Mouse (Mus musculus): ENCODE data around the gene Susd5. TPM values are rescaled to one million over a fixed set of nuclear protein-coding genes. Genes with fewer than 3 reads are reported as not detected.
"Not testable (repeated sequence)": the region's sequence is repeated elsewhere in the genome, so short reads cannot be mapped to it uniquely, and the experiment has no call there.

The Susd5 gene
- polyA plus RNA-seq, 1 experiment: 3.4 TPM

GRCm38 (mm10) chr9:114068494-114069053 lies 11.6 kb downstream of the Susd5 start:
- no peak for DNase-seq (ENCODE audit: extremely low spot score in 1 of 2, low spot score in 1 of 2)

GRCm38 (mm10) chr9:114069372-114069771 lies 12.4 kb downstream of the Susd5 start:
- no peak for DNase-seq (ENCODE audit: extremely low spot score in 1 of 2, low spot score in 1 of 2)

DNA sequence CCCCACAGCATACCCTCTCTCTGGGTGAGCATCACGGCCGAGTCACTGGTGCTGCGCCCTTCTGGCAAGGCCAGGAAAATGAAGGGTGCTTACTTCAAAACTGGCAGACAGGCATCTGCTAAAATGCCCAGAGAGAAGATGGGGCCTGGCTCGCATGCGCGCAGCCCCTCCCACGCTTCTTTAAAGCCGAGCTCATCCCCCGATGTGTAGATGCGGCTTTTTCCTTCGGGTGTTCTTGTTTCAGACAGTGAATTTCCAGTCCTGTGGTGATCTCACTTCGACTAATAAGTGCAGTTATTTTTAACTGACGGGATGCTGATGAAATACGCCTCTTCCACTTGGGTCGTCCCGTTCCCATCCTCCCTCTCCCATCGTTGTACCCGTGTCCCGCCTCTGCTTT lies 16.7 kb downstream of the Susd5 start:
- DNase-seq (ENCODE audit: extremely low spot score in 1 of 2, low spot score in 1 of 2): peak; percentile 41 to 62

GRCm38 (mm10) chr9:114086422-114086821 lies 29.5 kb downstream of the Susd5 start:
- no peak for DNase-seq (ENCODE audit: extremely low spot score in 1 of 2, low spot score in 1 of 2)

DNA sequence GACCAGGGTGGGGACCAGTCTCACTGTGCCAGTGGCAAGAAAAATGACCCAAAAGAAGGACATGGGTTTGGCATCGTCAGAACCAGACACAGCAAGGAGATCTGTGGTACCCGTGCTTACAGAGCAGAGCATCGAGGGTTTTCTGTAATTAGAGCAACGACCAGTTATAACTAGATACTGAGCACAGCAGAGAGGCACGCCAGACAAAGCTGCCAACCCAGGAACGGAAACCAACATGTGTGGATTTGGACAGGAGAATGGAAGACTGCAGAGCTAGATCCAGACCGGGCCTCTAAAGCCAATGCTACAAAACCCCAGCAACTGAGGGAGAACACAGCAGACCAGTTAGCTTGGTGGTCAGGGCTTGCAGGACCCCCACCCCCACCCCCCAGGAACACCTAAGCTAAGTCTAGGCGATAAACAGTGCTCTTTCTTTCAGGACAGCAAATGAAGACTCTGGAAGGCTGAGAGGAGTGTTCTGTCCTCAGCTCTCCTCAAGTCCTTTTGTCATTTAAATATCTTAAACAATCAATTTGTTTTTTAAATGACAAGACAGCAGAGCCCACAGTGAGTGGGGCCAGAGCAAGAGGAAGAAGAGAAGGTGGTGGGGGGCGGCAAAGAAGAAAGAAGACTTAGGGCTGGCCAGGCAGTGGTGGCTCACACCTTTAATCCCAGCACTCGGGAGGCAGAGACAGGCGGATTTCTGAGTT lies 30.3 kb downstream of the Susd5 start:
- no peak for DNase-seq (ENCODE audit: extremely low spot score in 1 of 2, low spot score in 1 of 2)

DNA sequence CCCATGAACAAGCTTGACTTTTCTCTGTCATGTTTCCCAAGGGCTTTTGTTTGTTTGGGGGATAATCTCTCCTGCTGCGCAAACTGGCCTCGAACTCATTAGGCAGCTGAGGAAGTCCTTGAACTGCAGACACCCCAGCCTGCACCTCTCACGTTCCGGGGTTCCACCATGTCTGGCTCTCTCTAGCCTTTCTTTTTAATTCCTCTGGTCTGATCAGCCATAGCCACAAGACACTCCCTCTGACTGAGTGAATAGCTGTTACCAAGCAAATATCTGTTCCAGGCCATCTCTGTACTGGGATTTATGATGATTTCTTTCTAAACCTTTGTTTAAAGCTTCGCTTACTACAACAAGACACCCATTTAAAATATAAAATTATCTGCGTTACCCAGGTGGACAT lies 31.9 kb downstream of the Susd5 start:
- not testable (repeated sequence) for DNase-seq (ENCODE audit: extremely low spot score in 1 of 2, low spot score in 1 of 2)

- DNase-seq (ENCODE audit: extremely low spot score in 1 of 2, low spot score in 1 of 2): peak in 1 of 2 experiments; percentile 37
Measured at GRCm38 (mm10) chr9:114092188-114092587, 35.2 kb downstream of the Susd5 start.

- no peak for DNase-seq (ENCODE audit: extremely low spot score in 1 of 2, low spot score in 1 of 2)
Measured at GRCm38 (mm10) chr9:114094854-114095253, 37.9 kb downstream of the Susd5 start.

- no peak for DNase-seq (ENCODE audit: extremely low spot score in 1 of 2, low spot score in 1 of 2)
Measured at GRCm38 (mm10) chr9:114098716-114099302, 41.9 kb downstream of the Susd5 start.

- DNase-seq (ENCODE audit: extremely low spot score in 1 of 2, low spot score in 1 of 2): no peak
Measured at GRCm38 (mm10) chr9:114110268-114110667, 53.3 kb downstream of the Susd5 start.

DNA sequence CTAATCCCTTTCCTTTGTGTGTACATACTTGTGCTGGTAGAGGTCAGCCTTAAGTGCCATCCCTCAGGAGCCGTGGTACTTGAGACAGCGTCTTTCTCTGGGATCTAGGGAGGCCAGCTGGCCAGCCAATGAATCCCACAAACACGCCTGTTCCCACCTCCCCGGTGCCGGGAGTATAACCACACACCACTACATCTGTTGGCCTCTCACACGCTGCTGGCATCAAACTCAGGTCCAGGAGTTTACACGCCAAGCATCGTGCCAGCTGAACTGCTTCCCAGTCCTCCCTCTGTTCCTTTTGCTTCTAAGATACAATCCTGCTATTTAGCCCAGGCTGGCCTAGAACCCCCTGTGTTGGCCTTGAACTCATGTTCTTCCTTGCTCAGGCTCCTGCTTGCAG lies 54.2 kb downstream of the Susd5 start:
- no peak for DNase-seq (ENCODE audit: extremely low spot score in 1 of 2, low spot score in 1 of 2)

DNA sequence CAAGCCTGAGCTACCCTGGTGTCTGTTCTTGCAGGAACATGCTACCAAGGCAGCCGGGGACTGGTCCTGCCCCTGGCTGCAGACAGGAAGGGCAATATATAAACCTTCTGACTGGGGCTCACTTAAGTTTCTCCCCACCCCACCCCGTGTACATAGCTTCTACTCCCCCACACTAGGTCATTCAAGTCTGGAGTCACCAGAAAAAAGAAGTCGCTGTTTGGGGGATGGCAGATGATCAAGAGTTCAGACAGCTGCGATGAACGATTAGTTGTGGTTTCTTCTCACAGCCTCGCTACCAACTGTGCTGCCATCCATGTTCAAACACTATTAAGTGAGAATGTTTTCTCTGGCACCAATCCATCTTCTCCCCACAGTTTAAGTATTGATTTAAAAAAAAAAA lies 55.3 kb downstream of the Susd5 start:
- peak in 1 of 2 experiments; percentile 19 for DNase-seq (ENCODE audit: extremely low spot score in 1 of 2, low spot score in 1 of 2)

DNA sequence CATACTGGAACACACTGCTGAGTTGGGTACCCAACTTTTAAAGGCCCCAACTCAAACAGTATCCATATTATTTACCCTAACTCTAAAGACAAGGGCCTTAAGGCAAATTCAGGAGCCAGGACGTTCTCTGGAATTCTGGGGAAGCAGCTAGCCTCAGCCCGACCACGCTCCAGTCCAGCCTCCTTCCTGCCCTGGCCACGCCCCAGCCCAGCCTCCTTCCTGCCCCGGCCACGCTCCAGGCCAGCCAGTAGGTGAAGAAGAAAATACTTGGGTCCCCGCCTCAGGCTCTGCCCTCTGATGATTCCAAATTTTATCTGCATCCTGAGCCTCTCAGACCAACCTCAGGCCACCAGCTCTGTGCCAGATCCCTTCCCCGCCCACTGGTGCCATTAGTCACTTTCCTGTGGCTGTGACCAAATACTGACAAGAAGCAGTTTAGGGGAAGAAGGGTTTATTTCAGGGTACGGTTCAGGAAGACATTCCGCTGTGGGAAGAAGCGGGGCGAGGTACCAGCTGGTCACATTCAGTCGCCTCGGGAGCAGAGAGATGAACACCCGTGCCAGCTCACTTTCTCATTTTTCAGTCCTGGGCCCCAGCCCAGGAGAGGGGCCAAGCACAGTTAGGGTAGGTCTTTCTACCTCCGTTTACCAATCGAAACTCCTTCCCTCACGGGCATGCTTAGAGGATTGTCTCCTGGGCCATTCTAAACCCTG lies 57.1 kb downstream of the Susd5 start:
- no peak for DNase-seq (ENCODE audit: extremely low spot score in 1 of 2, low spot score in 1 of 2)

DNA sequence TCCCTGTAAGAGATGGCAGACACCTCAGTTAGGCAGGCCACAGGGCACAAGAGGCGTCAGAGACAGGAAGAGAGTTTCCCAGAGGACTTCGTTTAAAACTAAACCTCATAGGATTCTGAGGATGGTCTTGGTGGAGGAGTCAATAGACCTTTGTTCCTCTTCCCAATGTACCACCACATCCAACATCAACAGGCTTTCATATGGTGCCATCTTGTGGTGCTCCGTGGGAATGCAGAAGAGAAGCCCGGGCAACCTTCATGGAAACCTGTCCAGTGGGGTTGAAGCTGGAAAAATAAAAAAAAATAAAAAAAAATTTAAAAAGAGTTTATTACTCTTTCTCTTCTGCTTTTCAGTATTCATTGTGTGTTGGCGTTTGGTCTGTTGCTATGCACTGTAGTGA lies 59.7 kb downstream of the Susd5 start:
- DNase-seq (ENCODE audit: extremely low spot score in 1 of 2, low spot score in 1 of 2): peak; percentile 44 to 88

GRCm38 (mm10) chr9:114122862-114123261 lies 65.9 kb downstream of the Susd5 start:
- DNase-seq (ENCODE audit: extremely low spot score in 1 of 2, low spot score in 1 of 2): not testable (repeated sequence)

DNA sequence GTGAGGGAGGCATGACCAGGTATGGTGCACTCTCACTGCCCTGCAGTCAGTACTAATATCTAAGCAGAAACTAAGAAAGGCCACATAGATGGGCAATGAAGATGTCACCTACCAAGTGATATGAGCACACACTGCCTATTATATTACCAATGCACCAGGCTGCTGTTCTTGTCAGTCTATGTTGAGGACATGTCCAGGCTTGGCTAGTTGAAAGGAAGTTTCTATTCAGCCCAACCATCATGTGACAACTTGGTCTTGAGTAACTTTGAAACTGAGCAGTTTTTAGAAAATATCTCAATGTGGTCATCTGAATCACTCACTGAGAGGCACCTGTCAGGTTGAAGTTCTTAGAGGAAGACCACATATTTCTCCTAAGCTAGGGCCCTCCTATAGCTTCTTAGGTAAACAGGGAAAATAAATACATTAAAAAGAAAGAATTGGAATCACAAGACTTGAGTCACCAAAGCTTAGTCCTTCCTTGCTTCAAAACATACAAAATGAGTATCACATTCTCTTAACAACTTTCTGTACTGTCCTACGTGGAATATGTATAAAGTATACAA lies 72.4 kb downstream of the Susd5 start:
- DNase-seq (ENCODE audit: extremely low spot score in 1 of 2, low spot score in 1 of 2): not testable (repeated sequence)

Other genes with a start within 250 kb of the Susd5 start
- gene Ubp1, start 126.2 kb upstream of the Susd5 start, polyA plus RNA-seq (2012; rRNA removed): 131 and 152 TPM in 2 replicates
- 46.9 and 50.3 TPM in 2 replicates for gene Fbxl2, start 10.9 kb upstream of the Susd5 start, polyA plus RNA-seq (2012; rRNA removed)

All from frontal cortex, adult 2 months (tissue).